ENCODE assay signal across 8 mouse cellular contexts in genomic region chr6:86849692-86850445, GRCm38 (mm10). TPM values are rescaled to one million over a fixed set of nuclear protein-coding genes. Genes with fewer than 3 reads are reported as not detected.
DNase-seq lines count a peak whose midpoint lies in the region; ATAC-seq lines count a peak whose summit lies in the region.

No protein-coding gene starts in this region.

- no peaks in the 10 kb centered on the region for H3K27me3 ChIP-seq in forebrain, embryonic 16.5 days (replicated peaks; ENCODE audit: control insufficient read depth, insufficient read depth, low read length)
- no peaks in the 10 kb centered on the region for H3K27me3 ChIP-seq in liver, embryonic 13.5 days
- H3K27me3 ChIP-seq in neural tube, embryonic 12.5 days (replicated peaks): no peaks in the 10 kb centered on the region

- no peaks in the 10 kb centered on the region for H3K36me3 ChIP-seq in forebrain, embryonic 16.5 days (ENCODE audit: control insufficient read depth, insufficient read depth)
- H3K36me3 ChIP-seq in liver, embryonic 13.5 days: 0 out of 2 replicates have a peak, but pooled peaks cover 1% of the 10 kb centered on the region
- no peaks in the 10 kb centered on the region for H3K36me3 ChIP-seq in neural tube, embryonic 12.5 days

- ATAC-seq in forebrain, embryonic 16.5 days: peak; percentile 58
- ATAC-seq in liver, embryonic 13.5 days (ENCODE audit: low read depth): peak; percentile 41
- peak; percentile 70 for ATAC-seq in neural tube, embryonic 12.5 days (ENCODE audit: low FRiP score, low read depth)

- WGBS in forebrain, embryonic 16.5 days: under 1% methylated on average over 36 of the region's 36 CpGs
- WGBS in liver, embryonic 13.5 days (ENCODE audit: insufficient replicate concordance): under 1% methylated on average over 36 of the region's 36 CpGs
- under 1% methylated on average over 36 of the region's 36 CpGs for WGBS in neural tube, embryonic 12.5 days

- peak overlapping the region; percentile 98 for H3K27ac ChIP-seq in forebrain, embryonic 16.5 days (ENCODE audit: low read length)
- peak overlapping the region; percentile 93 for H3K27ac ChIP-seq in liver, embryonic 13.5 days
- peak overlapping the region; percentile 93 for H3K27ac ChIP-seq in neural tube, embryonic 12.5 days

- H3K4me1 ChIP-seq in forebrain, embryonic 16.5 days (replicated peaks; ENCODE audit: control insufficient read depth, insufficient read depth, low read length): peaks cover 39% of the 10 kb centered on the region
- peaks cover 54% of the 10 kb centered on the region for H3K4me1 ChIP-seq in liver, embryonic 13.5 days (replicated peaks)
- H3K4me1 ChIP-seq in neural tube, embryonic 12.5 days: peaks cover 30% of the 10 kb centered on the region

- peak; percentile 25 for DNase-seq in ovary, postnatal 36 days (ENCODE audit: low spot score)
- DNase-seq in ovary, postnatal 10 days (ENCODE audit: low spot score): no peak
- peak; percentile 49 for DNase-seq in adrenal gland, postnatal 25 days
- DNase-seq in induced T-regulatory cell, adult 2 months (ENCODE audit: low read depth): peak; percentile 74
- DNase-seq in liver, embryonic 13.5 days: peak; percentile 14
- DNase-seq in ovary, postnatal 14 days (ENCODE audit: low spot score): no peak

- H3K9ac ChIP-seq in forebrain, embryonic 16.5 days (replicated peaks; ENCODE audit: low read depth, low read length): peak overlapping the region; percentile 93
- peak overlapping the region; percentile 97 for H3K9ac ChIP-seq in liver, embryonic 13.5 days
- H3K9ac ChIP-seq in neural tube, embryonic 12.5 days: peak overlapping the region; percentile 87

- peak overlapping the region; percentile 83 for H3K4me2 ChIP-seq in forebrain, embryonic 16.5 days (ENCODE audit: low read length)
- peak overlapping the region; percentile 96 for H3K4me2 ChIP-seq in liver, embryonic 13.5 days
- H3K4me2 ChIP-seq in neural tube, embryonic 12.5 days (replicated peaks): peak overlapping the region; percentile 86

- peak overlapping the region; percentile 90 for H3K4me3 ChIP-seq in forebrain, embryonic 16.5 days (replicated peaks; ENCODE audit: low read length)
- H3K4me3 ChIP-seq in liver, embryonic 13.5 days (replicated peaks): peak overlapping the region; percentile 95
- peak overlapping the region; percentile 77 for H3K4me3 ChIP-seq in neural tube, embryonic 12.5 days

- H3K9me3 ChIP-seq in forebrain, embryonic 16.5 days (ENCODE audit: control insufficient read depth, low read length): no peaks in the 10 kb centered on the region
- no peaks in the 10 kb centered on the region for H3K9me3 ChIP-seq in liver, embryonic 13.5 days (replicated peaks)
- no peaks in the 10 kb centered on the region for H3K9me3 ChIP-seq in neural tube, embryonic 12.5 days

RNA-seq across cellular contexts. Expression of gene Aak1, which starts 0.6 kb away (rescaled TPM):
- total RNA-seq in adrenal gland, postnatal 25 days (2021): 93.8 and 99.7 TPM in 2 replicates
- 36.8 and 36.9 TPM in 2 replicates for polyA plus RNA-seq in forebrain, embryonic 16.5 days (2015; fragmentation: Nextera tagmentation; extraction: Ambion mirVana)
- 3.4 and 4.3 TPM in 2 replicates for polyA plus RNA-seq in liver, embryonic 13.5 days (2015; fragmentation: Nextera tagmentation; extraction: Ambion mirVana)
- 30.3 and 34.6 TPM in 2 replicates for polyA plus RNA-seq in neural tube, embryonic 12.5 days (2016; fragmentation: Nextera tagmentation; extraction: Ambion mirVana)

RNA-seq across cellular contexts. Expression of gene Anxa4, which starts 56.5 kb away (rescaled TPM):
- total RNA-seq in adrenal gland, postnatal 25 days (2021): 56.7 and 68.9 TPM in 2 replicates
- polyA plus RNA-seq in forebrain, embryonic 16.5 days (2015; fragmentation: Nextera tagmentation; extraction: Ambion mirVana): 6.1 and 6.7 TPM in 2 replicates
- 28.1 and 31.7 TPM in 2 replicates for polyA plus RNA-seq in liver, embryonic 13.5 days (2015; fragmentation: Nextera tagmentation; extraction: Ambion mirVana)
- polyA plus RNA-seq in neural tube, embryonic 12.5 days (2016; fragmentation: Nextera tagmentation; extraction: Ambion mirVana): 6.8 and 7.4 TPM in 2 replicates

Comparison
In these comparisons a context has a peak if more than half of its experiments do, and no peak if none do; other contexts are left out.
1. DNase-seq: peak in ovary, postnatal 36 days (single experiment), adrenal gland, postnatal 25 days (single experiment), induced T-regulatory cell, adult 2 months (single experiment) and liver, embryonic 13.5 days (single experiment); none in ovary, postnatal 10 days (single experiment) and ovary, postnatal 14 days (single experiment).
2. Peak in every context shown above with its lines, with median percentiles within 50 percentile points of each other: ATAC-seq, H3K27ac ChIP-seq, H3K4me2 ChIP-seq, H3K4me3 ChIP-seq and H3K9ac ChIP-seq.